Mouse (Mus musculus): ENCODE measurements at regions not wholly inside any gene's neighbourhood (a gene's known extent, or its start where the extent isn't known, plus 50 kb on each side); places are given as distances from the start of the nearest gene placed in this dataset.

DNA sequence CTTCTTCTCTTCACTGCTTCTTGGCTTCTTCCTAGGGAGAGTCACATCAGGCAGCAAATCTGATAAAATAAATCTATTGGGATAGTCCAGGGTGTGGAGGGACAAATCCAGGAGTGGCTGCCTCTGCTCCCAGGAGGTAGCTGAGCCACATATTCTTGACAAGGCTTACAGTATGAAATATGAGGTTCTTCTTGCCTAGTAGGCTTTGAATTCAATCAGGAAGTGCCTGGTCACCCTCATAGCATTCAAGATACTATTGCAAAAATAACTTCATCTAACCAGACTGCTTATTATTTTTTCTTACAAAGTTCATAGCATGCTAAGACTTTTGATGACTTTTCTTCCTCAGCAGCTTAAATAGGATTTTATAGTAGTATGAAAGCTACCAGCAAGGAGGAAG is 356.8 kb downstream of the Ndufa4 start:
- Histone ChIP-seq H3K36me3 (replicated peaks; ENCODE audit: control insufficient read depth, insufficient read depth) (no peaks in the 10 kb centered on the region), H3K4me1 (replicated peaks; ENCODE audit: control insufficient read depth, insufficient read depth, low read length) (no peaks in the 10 kb centered on the region), H3K4me2 (replicated peaks) (no peak overlapping the region), H3K27me3 (ENCODE audit: control insufficient read depth, insufficient read depth, low read length) (no peaks in the 10 kb centered on the region), H3K27ac (no peak overlapping the region), H3K9ac (no peak overlapping the region), H3K4me3 (replicated peaks; ENCODE audit: low read length) (no peak overlapping the region), H3K9me3 (ENCODE audit: control insufficient read depth, low read length) (no peaks in the 10 kb centered on the region)
- DNase-seq (ENCODE audit: low spot score) (no peak), ATAC-seq (ENCODE audit: low FRiP score) (no peak)

DNA sequence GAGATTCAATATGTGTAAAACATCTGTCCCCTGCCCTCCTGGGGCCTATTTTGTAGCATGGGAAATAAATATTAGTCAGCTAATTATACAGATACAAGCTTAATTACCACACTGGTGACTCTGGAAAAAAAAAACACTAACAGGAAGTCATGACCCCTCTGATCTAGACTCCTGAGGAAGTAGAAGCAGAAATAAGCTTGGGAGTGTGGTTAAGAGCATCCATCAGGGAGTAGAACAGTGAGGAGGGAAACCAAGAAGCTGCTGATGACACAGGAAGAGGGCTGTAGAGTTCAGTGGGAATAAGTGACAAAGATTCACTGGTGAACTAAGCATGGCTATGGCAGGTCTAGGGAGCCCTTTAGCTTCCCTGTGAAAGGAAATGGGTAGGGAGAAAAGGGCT is 360.0 kb downstream of the Ndufa4 start:
- H3K4me1 ChIP-seq (replicated peaks; ENCODE audit: control insufficient read depth, insufficient read depth, low read length), result no peaks in the 10 kb centered on the region
- H3K4me3 ChIP-seq (replicated peaks; ENCODE audit: low read length), result no peak overlapping the region
- ATAC-seq (ENCODE audit: low FRiP score), result no peak
- H3K9ac ChIP-seq, result no peak overlapping the region
- no peaks in the 10 kb centered on the region for H3K27me3 ChIP-seq (ENCODE audit: control insufficient read depth, insufficient read depth, low read length)
- no peaks in the 10 kb centered on the region for H3K36me3 ChIP-seq (replicated peaks; ENCODE audit: control insufficient read depth, insufficient read depth)
- no peak for DNase-seq (ENCODE audit: low spot score)
- no peak overlapping the region for H3K27ac ChIP-seq
- H3K4me2 ChIP-seq (replicated peaks), result no peak overlapping the region
- no peaks in the 10 kb centered on the region for H3K9me3 ChIP-seq (ENCODE audit: control insufficient read depth, low read length)

DNA sequence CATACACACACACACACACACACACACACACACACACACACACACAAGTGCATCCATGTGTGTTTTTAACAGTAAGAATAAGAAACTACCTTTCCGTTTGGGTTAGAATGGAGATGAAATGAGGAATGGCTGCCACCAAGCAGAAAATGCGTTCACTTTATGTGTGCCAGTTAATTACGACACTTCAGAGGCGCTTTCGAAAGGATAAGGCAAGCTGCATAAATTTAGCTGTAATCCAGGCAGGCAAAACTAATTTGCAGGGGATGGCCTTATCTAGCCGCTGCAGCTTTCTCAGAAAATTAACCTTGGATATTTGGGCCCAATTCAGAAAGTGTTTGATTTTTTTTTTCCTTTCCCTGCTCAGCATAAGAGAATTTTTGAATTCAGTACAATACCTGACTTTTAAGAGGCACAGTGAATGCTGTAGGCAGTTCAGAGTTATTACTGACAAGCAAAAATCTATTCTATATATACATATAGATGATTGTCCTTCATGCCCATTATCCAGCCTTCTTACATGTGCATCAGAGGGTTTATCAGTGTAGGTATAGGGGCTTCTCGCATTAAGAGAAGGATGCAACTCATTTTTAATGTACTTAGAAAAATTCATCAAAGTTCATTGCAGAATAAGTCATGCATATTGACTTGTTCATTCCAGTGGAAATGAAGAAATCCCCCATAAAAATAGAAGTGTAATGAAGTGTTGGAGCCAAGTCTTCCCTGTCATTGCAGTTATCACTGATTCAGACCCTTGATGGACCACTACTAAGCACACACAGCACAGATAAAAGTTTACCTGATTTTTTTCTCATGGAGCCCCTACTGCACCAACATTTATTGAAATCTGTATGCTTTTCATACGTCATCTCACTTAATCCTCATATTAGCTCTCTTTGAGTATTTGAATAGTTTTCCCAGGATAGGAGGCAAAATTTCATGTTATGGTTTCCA is 372.1 kb downstream of the Ndufa4 start:
- no peak overlapping the region for H3K4me2 ChIP-seq (replicated peaks)
- no peaks in the 10 kb centered on the region for H3K27me3 ChIP-seq (ENCODE audit: control insufficient read depth, insufficient read depth, low read length)
- 0 out of 2 replicates have a peak overlapping the region, but pooled peaks have one; percentile 9 for H3K27ac ChIP-seq
- no peaks in the 10 kb centered on the region for H3K9me3 ChIP-seq (ENCODE audit: control insufficient read depth, low read length)
- no peak overlapping the region for H3K9ac ChIP-seq
- ATAC-seq (ENCODE audit: low FRiP score) (0 out of 2 replicates have a peak, but pooled peaks have one; percentile 40), DNase-seq (ENCODE audit: low spot score) (peak; percentile 33)
- 56% methylated on average over 8 of the region's 8 CpGs for WGBS
- no peaks in the 10 kb centered on the region for H3K36me3 ChIP-seq (replicated peaks; ENCODE audit: control insufficient read depth, insufficient read depth)
- no peak overlapping the region for H3K4me3 ChIP-seq (replicated peaks; ENCODE audit: low read length)
- no peaks in the 10 kb centered on the region for H3K4me1 ChIP-seq (replicated peaks; ENCODE audit: control insufficient read depth, insufficient read depth, low read length)

DNA sequence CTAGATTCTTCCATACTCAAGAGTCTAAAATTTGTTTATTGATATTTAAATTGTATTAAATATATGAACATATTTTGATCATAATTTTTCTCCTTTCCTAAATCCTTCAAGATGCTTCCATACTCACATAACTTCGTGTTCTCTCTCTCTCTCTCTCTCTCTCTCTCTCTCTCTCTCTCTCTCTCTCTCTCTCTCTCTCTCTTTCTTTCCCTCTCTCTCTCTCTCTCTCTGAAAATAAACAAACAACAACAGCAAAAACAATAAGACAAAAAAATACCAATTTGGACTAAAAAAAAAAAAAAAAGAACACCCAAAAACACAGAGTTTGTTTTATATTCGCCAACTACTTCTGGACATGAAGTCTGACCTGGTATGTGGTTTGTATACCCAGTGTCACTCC is 404.2 kb downstream of the Ndufa4 start:
- Histone ChIP-seq H3K9ac (no peak overlapping the region), H3K9me3 (ENCODE audit: control insufficient read depth, low read length) (no peaks in the 10 kb centered on the region), H3K4me1 (replicated peaks; ENCODE audit: control insufficient read depth, insufficient read depth, low read length) (no peaks in the 10 kb centered on the region), H3K27me3 (ENCODE audit: control insufficient read depth, insufficient read depth, low read length) (no peaks in the 10 kb centered on the region), H3K36me3 (replicated peaks; ENCODE audit: control insufficient read depth, insufficient read depth) (no peaks in the 10 kb centered on the region), H3K27ac (no peak overlapping the region), H3K4me3 (replicated peaks; ENCODE audit: low read length) (no peak overlapping the region), H3K4me2 (replicated peaks) (no peak overlapping the region)
- DNase-seq (ENCODE audit: low spot score) (no peak), ATAC-seq (ENCODE audit: low FRiP score) (no peak)
- 87% methylated on average over 2 of the region's 2 CpGs for WGBS

DNA sequence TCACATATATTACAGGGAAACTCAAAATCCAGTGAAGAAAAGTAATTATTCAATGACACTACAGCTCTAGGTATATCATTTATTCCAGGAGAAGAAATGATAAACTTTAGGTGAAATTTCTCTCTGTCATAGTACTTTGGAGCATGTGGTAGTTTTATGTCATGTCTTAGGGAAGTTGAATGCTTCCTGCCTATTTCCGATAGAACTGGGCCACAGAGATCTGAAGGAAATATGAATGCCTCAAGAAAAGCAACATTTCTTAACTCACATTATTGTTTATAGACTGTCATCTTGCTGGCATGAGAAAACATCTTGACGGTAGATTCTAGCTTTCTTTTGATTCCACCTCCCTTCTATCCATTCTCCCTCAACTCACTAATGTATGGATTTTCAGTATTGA is 412.9 kb downstream of the Ndufa4 start:
- ATAC-seq (ENCODE audit: low FRiP score), result no peak
- H3K4me2 ChIP-seq (replicated peaks), result no peak overlapping the region
- no peak overlapping the region for H3K27ac ChIP-seq
- H3K9me3 ChIP-seq (ENCODE audit: control insufficient read depth, low read length), result no peaks in the 10 kb centered on the region
- no peak overlapping the region for H3K4me3 ChIP-seq (replicated peaks; ENCODE audit: low read length)
- H3K36me3 ChIP-seq (replicated peaks; ENCODE audit: control insufficient read depth, insufficient read depth), result no peaks in the 10 kb centered on the region
- no peak for DNase-seq (ENCODE audit: low spot score)
- H3K9ac ChIP-seq, result no peak overlapping the region
- no peaks in the 10 kb centered on the region for H3K27me3 ChIP-seq (ENCODE audit: control insufficient read depth, insufficient read depth, low read length)
- 94% methylated on average over 2 of the region's 2 CpGs for WGBS
- H3K4me1 ChIP-seq (replicated peaks; ENCODE audit: control insufficient read depth, insufficient read depth, low read length), result no peaks in the 10 kb centered on the region

DNA sequence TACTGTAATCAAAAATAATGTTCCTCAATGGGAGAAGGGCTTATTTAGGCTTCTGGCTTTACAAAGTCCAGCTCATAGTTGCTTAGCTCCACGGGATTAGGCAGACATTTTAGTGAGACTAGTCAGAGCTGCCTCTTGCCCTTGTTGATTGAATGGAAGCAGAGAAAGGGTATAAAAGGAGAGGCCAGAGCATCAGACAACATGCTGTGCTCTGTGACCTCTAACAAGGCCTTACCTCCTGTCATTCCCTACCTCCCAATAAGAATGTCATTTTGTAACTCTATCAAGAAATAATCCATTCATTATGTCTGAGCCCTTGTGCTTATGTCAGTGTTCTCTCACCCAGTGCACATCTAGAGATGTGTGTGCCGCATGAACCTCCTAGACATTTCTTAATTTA is 430.3 kb downstream of the Ndufa4 start:
- no peak overlapping the region for H3K27ac ChIP-seq
- no peak overlapping the region for H3K9ac ChIP-seq
- ATAC-seq (ENCODE audit: low FRiP score) (no peak), DNase-seq (ENCODE audit: low spot score) (no peak)
- H3K36me3 ChIP-seq (replicated peaks; ENCODE audit: control insufficient read depth, insufficient read depth), result no peaks in the 10 kb centered on the region
- H3K4me2 ChIP-seq (replicated peaks), result no peak overlapping the region
- no peaks in the 10 kb centered on the region for H3K4me1 ChIP-seq (replicated peaks; ENCODE audit: control insufficient read depth, insufficient read depth, low read length)
- WGBS, result 20% methylated on average over 2 of the region's 2 CpGs
- no peak overlapping the region for H3K4me3 ChIP-seq (replicated peaks; ENCODE audit: low read length)
- H3K27me3 ChIP-seq (ENCODE audit: control insufficient read depth, insufficient read depth, low read length), result no peaks in the 10 kb centered on the region
- H3K9me3 ChIP-seq (ENCODE audit: control insufficient read depth, low read length), result no peaks in the 10 kb centered on the region
